Mouse (Mus musculus) G1E-ER4 (cell line): ENCODE results near the gene Cyfip1. TPM values are rescaled to one million over a fixed set of nuclear protein-coding genes. Genes with fewer than 3 reads are reported as not detected.

ENCODE experiments used
- GATA1 ChIP-seq: IDR thresholded peaks from one replicate; pipeline ENCODE4 v1.8.0; 2012; ENCODE audit warnings: low read length, inconsistent platforms
- polyA plus RNA-seq: library from polyadenylated mRNA; stranded (reverse); fragments of >175 nt; gene quantifications from 2 replicates; pipeline ENCODE4 v1.2.3, GENCODE M21; 2012

The Cyfip1 gene
- polyA plus RNA-seq = 49.5 and 55.0 TPM in 2 replicates

GRCm38 (mm10) chr7:55841445-55841844, at the start of gene Cyfip1:
TSS of gene Cyfip1 (plus strand) at chr7:55841745.
- TF ChIP-seq GATA1 = no peak

- no peak for TF ChIP-seq GATA1
Measured at GRCm38 (mm10) chr7:55792280-55792679, 49.3 kb upstream of the Cyfip1 start.

GRCm38 (mm10) chr7:55793236-55793951, 48.2 kb upstream of the Cyfip1 start:
- TF ChIP-seq GATA1 = no peak

- TF ChIP-seq GATA1 = no peak
Measured at GRCm38 (mm10) chr7:55793952-55794603, 47.5 kb upstream of the Cyfip1 start, which contains the start of gene Tubgcp5. TSS of gene Tubgcp5 (plus strand) at chr7:55794154.

- TF ChIP-seq GATA1 = no peak
Measured at GRCm38 (mm10) chr7:55799981-55800380, 41.6 kb upstream of the Cyfip1 start.

GRCm38 (mm10) chr7:55809967-55810366, 31.6 kb upstream of the Cyfip1 start:
- no peak for TF ChIP-seq GATA1

- TF ChIP-seq GATA1 = no peak
Measured at GRCm38 (mm10) chr7:55824468-55824867, 17.1 kb upstream of the Cyfip1 start.

- no peak for TF ChIP-seq GATA1
Measured at GRCm38 (mm10) chr7:55827551-55827950, 14.0 kb upstream of the Cyfip1 start.

GRCm38 (mm10) chr7:55836877-55837276, 4.7 kb upstream of the Cyfip1 start:
- TF ChIP-seq GATA1 = no peak

GRCm38 (mm10) chr7:55841977-55842503, 495 bp downstream of the Cyfip1 start:
- no peak for TF ChIP-seq GATA1

- TF ChIP-seq GATA1 = no peak
Measured at GRCm38 (mm10) chr7:55842504-55843152, 1.1 kb downstream of the Cyfip1 start.

GRCm38 (mm10) chr7:55846606-55847312, 5.2 kb downstream of the Cyfip1 start:
- TF ChIP-seq GATA1 = no peak

GRCm38 (mm10) chr7:55849948-55850571, 8.5 kb downstream of the Cyfip1 start:
- no peak for TF ChIP-seq GATA1

- TF ChIP-seq GATA1 = no peak
Measured at GRCm38 (mm10) chr7:55852787-55853186, 11.2 kb downstream of the Cyfip1 start.

- no peak for TF ChIP-seq GATA1
Measured at GRCm38 (mm10) chr7:55855597-55855996, 14.1 kb downstream of the Cyfip1 start.
